Mouse (Mus musculus): Measurements from ENCODE around the gene Nmbr. TPM values are rescaled to one million over a fixed set of nuclear protein-coding genes. Genes with fewer than 3 reads are reported as not detected.

Gene Nmbr
- total and polyA plus RNA-seq, 3 experiments = 0.12 to 1.1 TPM; not detected in 1

DNA sequence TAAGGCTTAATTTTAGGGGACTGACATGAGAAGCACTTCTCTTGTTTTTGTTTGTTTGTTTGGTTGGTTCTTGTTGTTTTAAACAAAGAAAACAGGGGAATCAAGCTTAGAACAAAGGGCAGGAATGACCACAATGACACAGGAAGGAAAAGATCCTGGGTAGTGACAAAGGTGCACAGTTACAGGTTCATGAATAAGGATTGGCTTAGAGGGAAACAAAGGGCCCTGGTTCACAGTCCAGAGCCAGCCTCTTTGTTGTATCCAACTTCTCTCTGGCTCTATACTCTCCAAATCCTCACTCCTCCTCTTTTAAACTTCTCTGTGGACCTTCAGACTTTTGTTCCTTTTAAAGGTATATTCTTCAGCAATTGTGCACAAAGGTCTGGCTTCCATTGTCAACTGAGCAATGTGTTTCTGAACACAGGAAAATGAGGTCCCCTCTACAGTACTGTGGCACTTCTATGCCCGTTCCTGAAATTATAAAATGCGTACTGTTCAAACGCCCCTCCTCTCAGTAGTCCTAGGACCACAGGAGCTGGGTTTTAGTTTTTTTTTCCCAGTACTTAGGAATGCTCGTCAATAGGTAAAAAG is 1.5 kb upstream of the Nmbr start:
- H3K27ac ChIP-seq (ENCODE audit: control insufficient read depth, low read depth, low read length) = no peak overlapping the region
- H3K4me1 ChIP-seq (ENCODE audit: control insufficient read depth in 1 of 2, insufficient read depth in 2 of 2, low read length in 2 of 2) = peaks cover 0 to 5% of the 10 kb centered on the region in 2 experiments; a peak in 3 of 4 replicates
- peak overlapping the region in 1 of 2 experiments; percentile 98; a peak in 2 of 4 replicates for H3K4me3 ChIP-seq (ENCODE audit: control insufficient read depth in 1 of 2, insufficient read depth in 1 of 2, low read depth in 2 of 2, low read length in 2 of 2)
- H3K79me2 ChIP-seq (ENCODE audit: control insufficient read depth, insufficient read depth, low read length, poor library complexity) = peaks cover 23% of the 10 kb centered on the region
- TF ChIP-seq E2F4 (IDR thresholded peaks at IDR 0.05; ENCODE audit: borderline replicate concordance, low read depth, low read length) (no peak), ZMIZ1 (IDR thresholded peaks at IDR 0.05; ENCODE audit: low read depth, low read length) (no peak), EP300 (IDR thresholded peaks at IDR 0.05; ENCODE audit: low read depth in 1 of 2, low read length in 2 of 2) (no peak), POLR2AphosphoS5 (IDR thresholded peaks at IDR 0.05; ENCODE audit: borderline replicate concordance, low read depth, low read length) (no peak), POLR2A (IDR thresholded peaks at IDR 0.05; ENCODE audit: control insufficient read depth in 1 of 2, insufficient read depth in 1 of 2, low read depth in 1 of 2, low read length in 2 of 2, poor library complexity in 1 of 2) (no peak), JUND (IDR thresholded peaks at IDR 0.05; ENCODE audit: low read depth, low read length) (no peak), HCFC1 (IDR thresholded peaks at IDR 0.05; ENCODE audit: low read depth, low read length) (no peak), USF2 (IDR thresholded peaks at IDR 0.05; ENCODE audit: borderline replicate concordance in 1 of 2, insufficient read depth in 1 of 2, low read depth in 1 of 2, low read length in 2 of 2) (no peak), TAL1 (IDR thresholded peaks at IDR 0.05; ENCODE audit: low read length) (no peak), ZKSCAN1 (IDR thresholded peaks at IDR 0.05; ENCODE audit: low read depth, low read length) (no peak), MAX (IDR thresholded peaks at IDR 0.05; ENCODE audit: low read length) (no peak)
- peaks cover 0 to 11% of the 10 kb centered on the region in 2 experiments; a peak in 2 of 4 replicates for H3K36me3 ChIP-seq (ENCODE audit: control insufficient read depth in 1 of 2, insufficient read depth in 2 of 2, low read length in 2 of 2)
- no peaks in the 10 kb centered on the region for H3K27me3 ChIP-seq (ENCODE audit: control insufficient read depth in 1 of 2, insufficient read depth in 2 of 2, low read length in 2 of 2)
- H3K9ac ChIP-seq (ENCODE audit: control insufficient read depth, low read depth, low read length, poor library complexity, severe bottlenecking) = no peak overlapping the region
- no peak for DNase-seq (ENCODE audit: low read depth, low spot score)
- H3K9me3 ChIP-seq (replicated peaks; ENCODE audit: insufficient read depth, low read length) = no peaks in the 10 kb centered on the region

GRCm38 (mm10) chr10:14718114-14718513 is 12.7 kb downstream of the Nmbr start, which contains the start of gene Gje1:
Gje1 (minus strand) TSS chr10:14718214.
- H3K27me3 ChIP-seq (ENCODE audit: control insufficient read depth in 1 of 2, insufficient read depth in 2 of 2, low read length in 2 of 2) = no peaks in the 10 kb centered on the region
- no peaks in the 10 kb centered on the region for H3K79me2 ChIP-seq (ENCODE audit: control insufficient read depth, insufficient read depth, low read length, poor library complexity)
- H3K27ac ChIP-seq (ENCODE audit: control insufficient read depth, low read depth, low read length) = no peak within 1 kb of the TSS
- no peaks in the 10 kb centered on the region for H3K36me3 ChIP-seq (ENCODE audit: control insufficient read depth in 1 of 2, insufficient read depth in 2 of 2, low read length in 2 of 2)
- H3K9me3 ChIP-seq (replicated peaks; ENCODE audit: insufficient read depth, low read length) = no peaks in the 10 kb centered on the region
- TF ChIP-seq TAL1 (IDR thresholded peaks at IDR 0.05; ENCODE audit: low read length) (no peak), TBP (IDR thresholded peaks at IDR 0.05; ENCODE audit: low read depth, low read length) (no peak), USF2 (IDR thresholded peaks at IDR 0.05; ENCODE audit: borderline replicate concordance in 1 of 2, insufficient read depth in 1 of 2, low read depth in 1 of 2, low read length in 2 of 2) (no peak), GABPA (IDR thresholded peaks at IDR 0.05; ENCODE audit: low read depth, low read length) (no peak), BHLHE40 (IDR thresholded peaks at IDR 0.05; ENCODE audit: borderline replicate concordance, low read depth, low read length) (no peak), CHD1 (IDR thresholded peaks at IDR 0.05; ENCODE audit: low read depth, low read length) (no peak), MAX (IDR thresholded peaks at IDR 0.05; ENCODE audit: low read length) (no peak), NRF1 (IDR thresholded peaks at IDR 0.05; ENCODE audit: insufficient read depth, low read depth, low read length, poor library complexity, severe bottlenecking) (no peak), GATA1 (IDR thresholded peaks at IDR 0.05; ENCODE audit: low read depth, low read length) (no peak)
- H3K4me1 ChIP-seq (ENCODE audit: control insufficient read depth in 1 of 2, insufficient read depth in 2 of 2, low read length in 2 of 2) = no peaks in the 10 kb centered on the region
- no peak within 1 kb of the TSS for H3K4me3 ChIP-seq (ENCODE audit: control insufficient read depth in 1 of 2, insufficient read depth in 1 of 2, low read depth in 2 of 2, low read length in 2 of 2)
- H3K9ac ChIP-seq (ENCODE audit: control insufficient read depth, low read depth, low read length, poor library complexity, severe bottlenecking) = no peak within 1 kb of the TSS
- DNase-seq (ENCODE audit: low read depth, low spot score) = no peak

All from MEL (cell line).